Mouse (Mus musculus) cortical plate, adult 2 months (tissue): ENCODE data around the gene Thbd.

ENCODE experiments used
- CTCF ChIP-seq: fragments of 200-500 bp; IDR thresholded peaks from 2 replicates; pipeline ENCODE4 v1.5.1; 2011; ENCODE audit warnings: mild to moderate bottlenecking, control low read depth, low read length; ENCODE audit not compliant: insufficient read depth; ENCODE audit errors: extremely low read depth
- POLR2A ChIP-seq: fragments of 200-500 bp; IDR thresholded peaks from 2 replicates; pipeline ENCODE4 v1.6.1; 2011; ENCODE audit warnings: mild to moderate bottlenecking, low read length, control low read depth; ENCODE audit not compliant: insufficient read depth; ENCODE audit errors: extremely low read depth

DNA sequence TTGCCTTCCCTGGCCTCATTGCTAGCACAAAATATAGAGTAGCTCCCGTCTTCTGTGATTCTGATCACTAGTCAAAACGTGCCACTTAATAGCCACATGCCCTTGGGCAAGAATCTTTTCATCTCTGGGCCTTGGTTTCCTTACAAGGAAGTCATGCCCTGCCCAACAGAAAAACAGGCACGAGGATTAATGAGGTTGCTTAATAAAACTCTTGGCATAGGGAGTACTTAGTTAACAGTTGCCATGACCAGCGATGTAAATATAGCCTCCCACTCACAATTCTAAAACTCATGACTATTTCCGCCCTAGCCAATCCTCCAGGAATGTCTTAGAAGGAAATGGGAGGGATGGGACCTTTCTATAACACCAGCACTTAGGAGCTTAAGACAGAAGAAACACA, 43.5 kb upstream of the Thbd start:
- TF ChIP-seq CTCF (no peak), POLR2A (no peak)
